Mouse (Mus musculus) heart, embryonic 12.5 days (tissue): Measurements from ENCODE around the gene Cyp11a1. TPM values are rescaled to one million over a fixed set of nuclear protein-coding genes. Genes with fewer than 3 reads are reported as not detected.

Source experiments
- ATAC-seq: fragments of 200-750 bp; cut with Nextera tagmentation; 2 replicates; pipeline ENCODE4 v1.8.0; 2017; ENCODE audit warnings: moderate TSS enrichment, moderate library complexity; ENCODE audit not compliant: insufficient number of reproducible peaks, low FRiP score
- H3K27ac ChIP-seq: fragments of 300-500 bp; sonication (generic); 2 replicates; pipeline ENCODE4 v1.5.1; 2016; ENCODE audit warnings: mild to moderate bottlenecking, moderate library complexity; ENCODE audit not compliant: poor library complexity, severe bottlenecking
- H3K27me3 ChIP-seq: fragments of 300-500 bp; sonication (generic); replicated peaks from 2 replicates; pipeline ENCODE4 v1.6.1; 2016; ENCODE audit warnings: mild to moderate bottlenecking, moderate library complexity
- H3K36me3 ChIP-seq: fragments of 300-500 bp; sonication (generic); 2 replicates; pipeline ENCODE4 v1.6.1; 2016; ENCODE audit warnings: mild to moderate bottlenecking, moderate library complexity
- H3K4me1 ChIP-seq: fragments of 300-500 bp; sonication (generic); replicated peaks from 2 replicates; pipeline ENCODE4 v1.6.1; 2016; ENCODE audit warnings: mild to moderate bottlenecking
- H3K4me2 ChIP-seq: fragments of 300-500 bp; sonication (generic); 2 replicates; pipeline ENCODE4 v1.6.1; 2016; ENCODE audit warnings: mild to moderate bottlenecking, moderate library complexity
- H3K4me3 ChIP-seq: fragments of 300-500 bp; sonication (generic); 2 replicates; pipeline ENCODE4 v1.5.1; 2016; ENCODE audit warnings: mild to moderate bottlenecking
- H3K9ac ChIP-seq: fragments of 300-500 bp; sonication (generic); 2 replicates; pipeline ENCODE4 v1.6.1; 2016; ENCODE audit warnings: mild to moderate bottlenecking, moderate library complexity
- H3K9me3 ChIP-seq: fragments of 300-500 bp; sonication (generic); replicated peaks from 2 replicates; pipeline ENCODE4 v1.6.1; 2016; ENCODE audit warnings: mild to moderate bottlenecking, moderate library complexity
- WGBS: fragments of 180-500 bp; shearing (Covaris S2); methylation state at CpG from one replicate; pipeline ENCODE4 v1.1.7; 2016; 5-methylcytosine and 5-hydroxymethylcytosine counted together
- polyA plus RNA-seq: library from polyadenylated mRNA; unstranded; fragments of >200 nt; fragmentation: Nextera tagmentation; extraction: Ambion mirVana; gene quantifications from 2 replicates; pipeline ENCODE4 v1.2.1, GENCODE M21; 2016

The Cyp11a1 gene
- polyA plus RNA-seq, 1 experiment from 2014 or later: not detected

- Histone ChIP-seq H3K36me3 (no peaks in the 10 kb centered on the region), H3K9me3 (no peaks in the 10 kb centered on the region), H3K27me3 (no peaks in the 10 kb centered on the region), H3K27ac (no peak overlapping the region), H3K9ac (no peak overlapping the region), H3K4me3 (no peak overlapping the region), H3K4me2 (no peak overlapping the region), H3K4me1 (peaks cover 18% of the 10 kb centered on the region)
- no peak for ATAC-seq
- 45% methylated on average over 7 of the region's 7 CpGs for WGBS
These were observed 4.8 kb downstream of the Cyp11a1 start for GRCm38 (mm10) chr9:58011027-58011426.

- Histone ChIP-seq H3K4me2 (no peak overlapping the region), H3K9ac (no peak overlapping the region), H3K4me1 (peaks cover 18% of the 10 kb centered on the region), H3K9me3 (no peaks in the 10 kb centered on the region), H3K27ac (no peak overlapping the region), H3K36me3 (no peaks in the 10 kb centered on the region), H3K4me3 (no peak overlapping the region), H3K27me3 (no peaks in the 10 kb centered on the region)
- 64% methylated on average over 8 of the region's 8 CpGs for WGBS
- no peak for ATAC-seq
These were observed 5.3 kb downstream of the Cyp11a1 start for GRCm38 (mm10) chr9:58011552-58011951.

- 54% methylated on average over 2 of the region's 2 CpGs for WGBS
- ATAC-seq: no peak
- Histone ChIP-seq H3K27me3 (no peaks in the 10 kb centered on the region), H3K9ac (no peak overlapping the region), H3K9me3 (no peaks in the 10 kb centered on the region), H3K4me2 (no peak overlapping the region), H3K4me3 (no peak overlapping the region), H3K4me1 (peaks cover 18% of the 10 kb centered on the region), H3K36me3 (no peaks in the 10 kb centered on the region), H3K27ac (no peak overlapping the region)
These were observed 6.3 kb downstream of the Cyp11a1 start for GRCm38 (mm10) chr9:58012486-58012885.

GRCm38 (mm10) chr9:58012935-58013334, 6.7 kb downstream of the Cyp11a1 start:
- Histone ChIP-seq H3K27me3 (no peaks in the 10 kb centered on the region), H3K9ac (no peak overlapping the region), H3K9me3 (no peaks in the 10 kb centered on the region), H3K4me1 (peaks cover 18% of the 10 kb centered on the region), H3K4me2 (no peak overlapping the region), H3K27ac (no peak overlapping the region), H3K4me3 (no peak overlapping the region), H3K36me3 (no peaks in the 10 kb centered on the region)
- ATAC-seq: no peak
- 43% methylated on average over 2 of the region's 2 CpGs for WGBS

- H3K9ac ChIP-seq: no peak overlapping the region
- H3K4me1 ChIP-seq: peaks cover 8% of the 10 kb centered on the region
- H3K4me3 ChIP-seq: no peak overlapping the region
- no peaks in the 10 kb centered on the region for H3K27me3 ChIP-seq
- ATAC-seq: no peak
- WGBS: 57% methylated on average over 8 of the region's 8 CpGs
- no peak overlapping the region for H3K4me2 ChIP-seq
- H3K9me3 ChIP-seq: no peaks in the 10 kb centered on the region
- no peak overlapping the region for H3K27ac ChIP-seq
- no peaks in the 10 kb centered on the region for H3K36me3 ChIP-seq
These were observed 8.4 kb downstream of the Cyp11a1 start for GRCm38 (mm10) chr9:58014393-58015160.

- Histone ChIP-seq H3K4me2 (no peak overlapping the region), H3K27ac (no peak overlapping the region), H3K9ac (no peak overlapping the region), H3K9me3 (no peaks in the 10 kb centered on the region), H3K4me1 (peaks cover 6% of the 10 kb centered on the region; the same call in 1 of the 2 replicates), H3K36me3 (no peaks in the 10 kb centered on the region), H3K4me3 (no peak overlapping the region), H3K27me3 (peaks cover 4% of the 10 kb centered on the region; the same call in 1 of the 2 replicates)
- ATAC-seq: no peak
- WGBS: 76% methylated on average over 6 of the region's 6 CpGs
These were observed 9.6 kb downstream of the Cyp11a1 start for GRCm38 (mm10) chr9:58015856-58016255.

GRCm38 (mm10) chr9:58016962-58017361, 10.8 kb downstream of the Cyp11a1 start:
- 41% methylated on average over 3 of the region's 3 CpGs for WGBS
- Histone ChIP-seq H3K9me3 (no peaks in the 10 kb centered on the region), H3K9ac (no peak overlapping the region), H3K36me3 (no peaks in the 10 kb centered on the region), H3K4me3 (no peak overlapping the region), H3K27me3 (peaks cover 13% of the 10 kb centered on the region; the same call in 1 of the 2 replicates), H3K4me1 (no peaks in the 10 kb centered on the region), H3K27ac (no peak overlapping the region), H3K4me2 (no peak overlapping the region)
- no peak for ATAC-seq

GRCm38 (mm10) chr9:58018385-58018784, 12.2 kb downstream of the Cyp11a1 start:
- no peaks in the 10 kb centered on the region for H3K36me3 ChIP-seq
- peaks cover 13% of the 10 kb centered on the region for H3K27me3 ChIP-seq
- no peak overlapping the region for H3K4me3 ChIP-seq
- H3K9ac ChIP-seq: no peak overlapping the region
- H3K4me2 ChIP-seq: no peak overlapping the region
- H3K27ac ChIP-seq: no peak overlapping the region
- WGBS: 71% methylated on average over 5 of the region's 5 CpGs
- H3K4me1 ChIP-seq: no peaks in the 10 kb centered on the region
- H3K9me3 ChIP-seq: no peaks in the 10 kb centered on the region
- no peak for ATAC-seq

GRCm38 (mm10) chr9:58025995-58026394, 19.8 kb downstream of the Cyp11a1 start:
- Histone ChIP-seq H3K27me3 (peaks cover 32% of the 10 kb centered on the region), H3K4me3 (no peak overlapping the region), H3K4me1 (no peaks in the 10 kb centered on the region), H3K9ac (no peak overlapping the region), H3K9me3 (no peaks in the 10 kb centered on the region), H3K27ac (no peak overlapping the region), H3K4me2 (no peak overlapping the region), H3K36me3 (no peaks in the 10 kb centered on the region)
- ATAC-seq: no peak
- WGBS: 69% methylated on average over 9 of the region's 9 CpGs

- Histone ChIP-seq H3K36me3 (no peaks in the 10 kb centered on the region), H3K4me2 (no peak overlapping the region), H3K9me3 (no peaks in the 10 kb centered on the region), H3K4me1 (no peaks in the 10 kb centered on the region), H3K9ac (no peak overlapping the region), H3K27me3 (peaks cover 36% of the 10 kb centered on the region), H3K4me3 (no peak overlapping the region), H3K27ac (no peak overlapping the region)
- 51% methylated on average over 2 of the region's 2 CpGs for WGBS
- no peak for ATAC-seq
These were observed 21.4 kb downstream of the Cyp11a1 start for GRCm38 (mm10) chr9:58027426-58028180.

- H3K4me2 ChIP-seq: no peak overlapping the region
- no peak overlapping the region for H3K27ac ChIP-seq
- 45% methylated on average over 5 of the region's 5 CpGs for WGBS
- no peaks in the 10 kb centered on the region for H3K36me3 ChIP-seq
- H3K27me3 ChIP-seq: peaks cover 49% of the 10 kb centered on the region
- no peak overlapping the region for H3K9ac ChIP-seq
- H3K9me3 ChIP-seq: no peaks in the 10 kb centered on the region
- no peaks in the 10 kb centered on the region for H3K4me1 ChIP-seq
- no peak overlapping the region for H3K4me3 ChIP-seq
- ATAC-seq: no peak
These were observed 22.6 kb downstream of the Cyp11a1 start for GRCm38 (mm10) chr9:58028841-58029240.
